Mouse (Mus musculus) cerebellum, adult 11-12 months (tissue): ENCODE measurements around the gene Limk1.
"Not testable (repeated sequence)": the region's sequence is repeated elsewhere in the genome, so short reads cannot be mapped to it uniquely, and the experiment has no call there.

Experiments used
- DNase-seq: peaks from one replicate; pipeline ENCODE4 v3.0.0; 2022

Gene Limk1

GRCm38 (mm10) chr5:134675956-134676759, 12.2 kb downstream of the Limk1 start:
- no peak for DNase-seq

GRCm38 (mm10) chr5:134674977-134675376, 13.4 kb downstream of the Limk1 start:
- DNase-seq, result no peak

GRCm38 (mm10) chr5:134672611-134673010, 15.8 kb downstream of the Limk1 start:
- no peak for DNase-seq

GRCm38 (mm10) chr5:134672198-134672516, 16.2 kb downstream of the Limk1 start:
- DNase-seq, result no peak

- no peak for DNase-seq
Measured at GRCm38 (mm10) chr5:134671335-134672197, 16.8 kb downstream of the Limk1 start.

- DNase-seq, result no peak
Measured at GRCm38 (mm10) chr5:134669001-134669708, 19.2 kb downstream of the Limk1 start.

- DNase-seq, result no peak
Measured at GRCm38 (mm10) chr5:134668495-134668894, 19.9 kb downstream of the Limk1 start.

GRCm38 (mm10) chr5:134656708-134657107, 31.7 kb downstream of the Limk1 start:
- DNase-seq, result no peak

- DNase-seq, result no peak
Measured at GRCm38 (mm10) chr5:134652015-134652414, 36.4 kb downstream of the Limk1 start.

- no peak for DNase-seq
Measured at GRCm38 (mm10) chr5:134650926-134651325, 37.5 kb downstream of the Limk1 start.

GRCm38 (mm10) chr5:134648976-134649375, 39.4 kb downstream of the Limk1 start:
- not testable (repeated sequence) for DNase-seq

- DNase-seq, result no peak
Measured at GRCm38 (mm10) chr5:134647394-134647793, 41.0 kb downstream of the Limk1 start.

GRCm38 (mm10) chr5:134646461-134646860, 41.9 kb downstream of the Limk1 start:
- no peak for DNase-seq

GRCm38 (mm10) chr5:134644643-134645118, 43.7 kb downstream of the Limk1 start:
- DNase-seq, result no peak

GRCm38 (mm10) chr5:134644121-134644520, 44.3 kb downstream of the Limk1 start:
- no peak for DNase-seq

GRCm38 (mm10) chr5:134640371-134640770, 48.0 kb downstream of the Limk1 start:
- no peak for DNase-seq

- peak; percentile 97 for DNase-seq
Measured at GRCm38 (mm10) chr5:134639269-134639682, 49.1 kb downstream of the Limk1 start, which contains the start of gene Eif4h. TSS of gene Eif4h (minus strand) at chr5:134639490.

- DNase-seq, result no peak
Measured at GRCm38 (mm10) chr5:134638461-134639268, 49.7 kb downstream of the Limk1 start.

GRCm38 (mm10) chr5:134637820-134638367, 50.5 kb downstream of the Limk1 start:
- no peak for DNase-seq

GRCm38 (mm10) chr5:134632841-134633240, 55.6 kb downstream of the Limk1 start:
- DNase-seq, result no peak

GRCm38 (mm10) chr5:134630835-134631234, 57.6 kb downstream of the Limk1 start:
- no peak for DNase-seq

GRCm38 (mm10) chr5:134629508-134629907, 58.9 kb downstream of the Limk1 start:
- no peak for DNase-seq
